Mouse (Mus musculus) erythroid progenitor cell, adult 5-6 weeks (primary cell): ENCODE data around the gene Moap1. TPM values are rescaled to one million over a fixed set of nuclear protein-coding genes. Genes with fewer than 3 reads are reported as not detected.

Source experiments
- total RNA-seq, 2 experiments: library from RNA; stranded (forward) in 1 of 2; stranded (reverse) in 1 of 2; fragments of 150-400 nt in 1 of 2; fragments of 186-747, 209-891 nt in 1 of 2; gene quantifications; 2 replicates each; pipeline versions ENCODE4 v1.2.3 to v1.2.4; 2015 to 2017; ENCODE audit warnings: low replicate concordance in 2 of 2

Gene Moap1
- total RNA-seq, 2 experiments from 2014 or later = 10.5 TPM; not detected in 1

Other genes starting within 250 kb of the Moap1 start
- gene Chga, start 188.7 kb downstream of the Moap1 start, total RNA-seq (2015; ENCODE audit: low replicate concordance) = not detected in 2 replicates
- gene Chga, start 188.7 kb downstream of the Moap1 start, total RNA-seq (2017; ENCODE audit: low replicate concordance) = not detected in 2 replicates
- 2.5 TPM in 1 of 2 replicates, not detected in the other for gene Itpk1, start 38.7 kb downstream of the Moap1 start, total RNA-seq (2015; ENCODE audit: low replicate concordance)
- gene Itpk1, start 38.7 kb downstream of the Moap1 start, total RNA-seq (2017; ENCODE audit: low replicate concordance) = 0.64 and 0.98 TPM in 2 replicates
- gene Tmem251, start 101 bp upstream of the Moap1 start, total RNA-seq (2015; ENCODE audit: low replicate concordance) = 2.9 and 3.4 TPM in 2 replicates
- 2.2 TPM in 1 of 2 replicates, not detected in the other for gene Tmem251, start 101 bp upstream of the Moap1 start, total RNA-seq (2017; ENCODE audit: low replicate concordance)
- not detected in 2 replicates for gene Gm28051, start 14.1 kb upstream of the Moap1 start, total RNA-seq (2015; ENCODE audit: low replicate concordance)
- gene Gm28051, start 14.1 kb upstream of the Moap1 start, total RNA-seq (2017; ENCODE audit: low replicate concordance) = not detected in 2 replicates
- gene Gon7, start 14.1 kb upstream of the Moap1 start, total RNA-seq (2015; ENCODE audit: low replicate concordance) = 10.5 and 17.2 TPM in 2 replicates
- gene Gon7, start 14.1 kb upstream of the Moap1 start, total RNA-seq (2017; ENCODE audit: low replicate concordance) = 7.3 and 15.9 TPM in 2 replicates
- gene Ubr7, start 14.3 kb upstream of the Moap1 start, total RNA-seq (2015; ENCODE audit: low replicate concordance) = 15.5 and 16.6 TPM in 2 replicates
- gene Ubr7, start 14.3 kb upstream of the Moap1 start, total RNA-seq (2017; ENCODE audit: low replicate concordance) = 13.8 and 24.4 TPM in 2 replicates
- 6.1 and 21.0 TPM in 2 replicates for gene Gm20604, start 15.0 kb upstream of the Moap1 start, total RNA-seq (2015; ENCODE audit: low replicate concordance)
- gene Gm20604, start 15.0 kb upstream of the Moap1 start, total RNA-seq (2017; ENCODE audit: low replicate concordance) = 9.1 and 12.9 TPM in 2 replicates
- 37.8 and 41.5 TPM in 2 replicates for gene Btbd7, start 134.8 kb upstream of the Moap1 start, total RNA-seq (2015; ENCODE audit: low replicate concordance)
- 42.5 and 43.9 TPM in 2 replicates for gene Btbd7, start 134.8 kb upstream of the Moap1 start, total RNA-seq (2017; ENCODE audit: low replicate concordance)
- not detected in 2 replicates for gene Cox8c, start 155.7 kb upstream of the Moap1 start, total RNA-seq (2015; ENCODE audit: low replicate concordance)
- not detected in 2 replicates for gene Cox8c, start 155.7 kb upstream of the Moap1 start, total RNA-seq (2017; ENCODE audit: low replicate concordance)
- gene Unc79, start 205.2 kb upstream of the Moap1 start, total RNA-seq (2015; ENCODE audit: low replicate concordance) = not detected in 2 replicates
- gene Unc79, start 205.2 kb upstream of the Moap1 start, total RNA-seq (2017; ENCODE audit: low replicate concordance) = 0.51 TPM in 1 of 2 replicates, not detected in the other